Mouse (Mus musculus): Measurements from ENCODE around the gene Fxyd2.

Fxyd2 gene

DNA sequence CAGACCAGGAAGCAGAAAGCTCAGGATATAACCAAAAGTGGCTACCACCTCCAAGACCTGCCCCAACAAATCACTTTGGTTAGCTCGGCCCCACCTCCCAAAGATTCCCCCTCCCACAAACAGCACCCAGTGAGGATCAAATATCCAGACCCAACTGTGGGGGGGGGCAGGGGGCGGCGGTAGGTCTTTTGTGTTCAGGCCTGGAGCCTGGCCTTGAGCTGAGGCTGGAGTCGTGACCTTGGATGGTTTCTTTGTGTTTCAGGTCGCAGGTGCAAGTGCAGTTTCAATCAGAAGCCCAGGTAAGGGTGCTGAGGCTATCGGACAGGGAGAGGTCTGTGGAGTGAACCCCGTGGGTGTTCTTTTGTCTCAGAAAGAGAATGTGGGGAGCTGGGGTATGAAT is 8.2 kb upstream of the Fxyd2 start:
- no peak for DNase-seq (ENCODE audit: low spot score)

GRCm38 (mm10) chr9:45395218-45395617 is 4.3 kb upstream of the Fxyd2 start:
- DNase-seq (ENCODE audit: low spot score) = no peak

- no peak for DNase-seq (ENCODE audit: low spot score)
Observed at GRCm38 (mm10) chr9:45395796-45396195, 3.7 kb upstream of the Fxyd2 start.

DNA sequence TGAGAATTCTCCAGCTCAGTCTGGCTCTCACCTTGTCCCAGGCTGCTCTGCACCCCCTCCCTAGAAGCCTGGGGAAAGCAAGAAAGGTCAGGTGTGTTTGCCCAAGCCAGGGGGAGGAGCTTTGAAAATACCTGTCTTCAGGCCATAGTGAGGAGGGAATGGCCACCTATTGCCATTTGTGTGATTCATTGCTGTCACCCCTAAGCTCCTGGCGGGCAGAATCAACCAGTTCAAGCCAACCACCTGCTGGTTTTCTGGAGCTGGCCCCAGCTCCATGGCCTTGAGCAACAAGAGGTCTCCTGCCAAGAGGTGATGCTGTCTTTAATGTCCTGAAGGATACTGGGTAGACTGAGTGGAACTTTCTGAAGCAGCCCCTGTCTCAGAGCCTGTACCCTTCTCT is 1.1 kb upstream of the Fxyd2 start:
- DNase-seq (ENCODE audit: low spot score) = no peak

DNA sequence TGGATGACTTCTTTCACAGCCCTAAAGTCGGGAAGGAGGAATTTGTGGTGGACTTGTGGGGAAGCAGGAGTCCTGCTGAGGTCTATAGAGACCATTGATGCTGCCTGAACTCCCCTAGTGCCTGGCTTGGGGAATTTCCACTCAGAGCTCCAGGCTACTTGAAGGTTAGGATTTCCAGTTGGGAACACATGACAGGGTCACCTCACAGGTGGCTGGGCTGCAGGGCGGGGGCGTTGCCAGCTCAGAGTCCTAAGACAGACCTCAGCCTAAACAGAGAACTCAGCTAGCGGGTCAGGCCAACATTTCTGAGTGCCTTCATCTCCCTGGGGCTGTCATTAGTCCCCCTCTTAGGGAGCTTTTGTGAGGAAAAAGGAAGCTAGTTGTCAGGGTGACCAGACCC is 2.4 kb downstream of the Fxyd2 start:
- DNase-seq (ENCODE audit: low spot score) = no peak

GRCm38 (mm10) chr9:45402957-45403356 is 3.5 kb downstream of the Fxyd2 start:
- no peak for DNase-seq (ENCODE audit: low spot score)

- DNase-seq (ENCODE audit: low spot score) = no peak
Observed at GRCm38 (mm10) chr9:45405694-45406093, 6.2 kb downstream of the Fxyd2 start.

DNA sequence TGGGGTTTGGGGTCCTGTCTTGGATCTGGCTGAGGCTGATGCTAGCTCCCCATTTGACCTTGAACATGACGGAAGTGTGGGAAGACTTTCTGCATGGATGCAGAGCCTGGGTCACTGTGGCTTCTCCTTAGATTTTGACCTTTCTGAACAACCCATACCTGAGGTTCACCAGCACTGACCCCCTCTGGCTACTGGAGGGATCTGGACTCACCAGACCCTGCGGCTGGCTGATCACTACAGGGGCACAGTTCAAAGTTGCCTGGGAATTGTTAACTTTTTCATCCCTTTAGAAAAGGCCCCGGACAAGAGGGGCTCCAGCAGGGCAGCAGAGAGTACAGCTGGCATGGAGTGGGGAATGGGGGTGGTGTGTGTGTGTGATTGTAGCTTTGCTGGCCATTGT is 7.3 kb downstream of the Fxyd2 start:
- DNase-seq (ENCODE audit: low spot score) = no peak

DNA sequence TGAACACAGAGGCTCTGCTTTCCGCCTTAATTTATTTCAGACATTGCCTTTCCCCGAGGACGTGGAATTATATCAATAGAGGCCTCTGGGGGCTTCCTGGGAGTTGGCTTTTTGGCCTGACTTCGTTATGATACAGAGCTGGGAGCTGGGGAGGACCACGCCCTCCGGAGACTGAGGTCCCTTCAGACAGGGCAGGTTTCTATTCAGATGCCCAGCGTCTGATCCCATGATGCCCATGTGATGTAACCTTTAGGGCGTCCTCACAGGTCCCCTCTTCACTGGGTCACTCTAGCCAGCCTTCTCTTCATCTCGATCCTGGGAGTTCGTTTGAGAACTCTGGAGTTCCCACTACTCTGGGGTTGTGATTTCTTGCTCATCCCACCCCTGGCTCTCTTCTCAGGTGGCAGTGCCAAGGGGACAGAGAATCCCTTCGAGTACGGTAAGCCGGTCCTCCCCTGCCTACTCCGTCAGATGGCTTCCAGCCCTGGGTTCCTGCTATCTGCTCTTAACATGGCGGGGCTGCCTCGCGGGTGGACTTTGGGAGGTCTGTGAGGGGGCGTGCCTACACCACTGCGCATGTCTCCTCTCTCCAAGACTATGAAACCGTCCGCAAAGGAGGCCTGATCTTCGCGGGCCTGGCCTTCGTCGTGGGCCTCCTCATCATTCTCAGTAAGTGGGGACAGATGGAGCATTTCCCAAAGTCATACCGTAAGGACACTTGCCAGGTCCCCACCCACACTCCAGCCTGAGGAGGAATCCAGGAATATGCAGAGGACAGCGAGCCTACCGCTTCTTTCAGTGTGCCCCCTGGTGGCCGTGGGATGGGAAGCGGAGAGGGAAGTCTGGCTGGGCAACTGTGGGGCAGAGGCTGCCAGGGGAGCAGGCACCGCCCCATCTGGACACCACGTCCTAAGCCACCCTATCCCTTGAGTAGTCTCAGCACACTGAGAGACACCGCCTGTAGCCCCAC is 8.5 kb downstream of the Fxyd2 start:
- peak; percentile 16 for DNase-seq (ENCODE audit: low spot score)

DNA sequence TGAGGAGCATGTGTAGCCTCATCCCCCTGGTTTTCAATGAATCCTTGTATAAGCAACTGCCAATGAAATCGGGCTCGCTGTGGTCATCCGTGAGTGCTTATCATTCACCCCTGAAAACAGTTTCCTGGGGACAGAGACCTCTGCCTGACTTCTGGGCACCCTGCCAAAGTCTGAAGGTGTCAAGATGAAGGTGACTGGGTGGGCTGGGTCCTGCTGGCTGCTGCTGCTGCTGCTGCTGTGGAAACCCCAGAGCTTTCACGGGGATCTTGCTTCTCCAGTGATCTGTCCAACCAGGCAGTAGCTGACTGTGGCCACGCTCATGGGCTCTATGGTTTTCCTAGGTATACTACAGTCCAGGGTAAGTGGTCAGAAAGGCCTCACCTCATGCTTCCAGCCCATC is 10.7 kb downstream of the Fxyd2 start:
- DNase-seq (ENCODE audit: low spot score) = no peak

DNA sequence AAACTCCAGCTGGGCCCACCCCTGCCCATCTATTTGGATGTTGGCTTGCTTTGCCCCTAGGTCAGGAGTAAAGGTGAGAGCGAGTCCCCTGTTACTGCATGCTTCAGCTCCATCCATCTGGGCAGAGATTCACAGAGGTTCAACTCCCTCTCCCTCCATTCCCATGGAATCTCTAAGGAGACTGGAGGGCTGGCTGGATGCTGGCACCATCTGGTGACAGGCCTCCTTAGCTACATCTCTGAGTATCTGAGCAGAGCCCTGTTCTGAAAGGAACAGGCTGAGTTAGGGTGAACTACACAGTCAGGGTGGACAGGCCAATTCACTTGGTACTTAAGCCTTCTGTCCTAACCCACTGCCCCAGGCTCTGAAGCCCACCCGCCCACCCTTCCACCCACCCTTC is 11.1 kb downstream of the Fxyd2 start:
- DNase-seq (ENCODE audit: low spot score) = no peak

GRCm38 (mm10) chr9:45411111-45411510 is 11.6 kb downstream of the Fxyd2 start:
- no peak for DNase-seq (ENCODE audit: low spot score)

- DNase-seq (ENCODE audit: low spot score) = no peak
Observed at GRCm38 (mm10) chr9:45411803-45412202, 12.3 kb downstream of the Fxyd2 start.

- peak; percentile 51 for DNase-seq (ENCODE audit: low spot score)
Observed at GRCm38 (mm10) chr9:45412287-45412686, 12.8 kb downstream of the Fxyd2 start.

DNA sequence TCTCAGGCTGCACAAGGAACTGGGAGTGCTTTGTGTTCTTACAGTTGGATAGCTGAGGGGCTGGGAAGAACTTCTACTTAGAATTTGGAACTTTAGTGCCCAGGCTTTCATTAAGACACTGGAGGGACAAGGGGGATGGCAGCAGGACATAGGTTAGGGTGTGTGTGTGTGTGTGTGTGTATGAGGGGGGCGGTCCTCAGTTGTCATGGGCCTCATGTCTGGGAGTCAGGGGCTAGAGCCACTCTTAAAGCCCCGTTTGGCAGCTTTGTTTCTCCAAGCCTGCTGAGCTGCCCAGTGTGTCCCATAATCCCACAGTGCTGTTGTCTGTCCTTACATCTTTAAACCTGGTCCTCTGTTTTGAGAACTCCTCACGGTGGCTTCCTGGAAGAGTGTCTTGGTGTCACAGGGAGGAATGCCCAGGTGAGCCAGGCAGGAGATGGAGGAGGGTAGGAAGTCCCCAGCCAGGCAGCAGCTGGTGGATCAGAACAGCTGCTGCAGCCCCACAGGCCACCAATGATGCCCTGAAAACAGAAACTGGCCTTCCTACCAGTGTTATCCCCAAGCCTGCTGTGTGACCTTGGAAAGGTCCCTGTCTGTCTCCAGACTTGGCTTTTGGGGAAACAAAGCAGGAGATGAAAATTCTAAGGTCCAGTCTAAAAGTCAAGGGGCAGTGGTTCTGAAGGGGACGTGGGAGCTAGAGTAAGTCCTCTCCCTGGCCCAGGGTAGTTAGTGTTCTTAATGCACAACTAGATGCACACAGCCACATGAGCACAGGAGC is 13.4 kb downstream of the Fxyd2 start:
- no peak for DNase-seq (ENCODE audit: low spot score)

DNA sequence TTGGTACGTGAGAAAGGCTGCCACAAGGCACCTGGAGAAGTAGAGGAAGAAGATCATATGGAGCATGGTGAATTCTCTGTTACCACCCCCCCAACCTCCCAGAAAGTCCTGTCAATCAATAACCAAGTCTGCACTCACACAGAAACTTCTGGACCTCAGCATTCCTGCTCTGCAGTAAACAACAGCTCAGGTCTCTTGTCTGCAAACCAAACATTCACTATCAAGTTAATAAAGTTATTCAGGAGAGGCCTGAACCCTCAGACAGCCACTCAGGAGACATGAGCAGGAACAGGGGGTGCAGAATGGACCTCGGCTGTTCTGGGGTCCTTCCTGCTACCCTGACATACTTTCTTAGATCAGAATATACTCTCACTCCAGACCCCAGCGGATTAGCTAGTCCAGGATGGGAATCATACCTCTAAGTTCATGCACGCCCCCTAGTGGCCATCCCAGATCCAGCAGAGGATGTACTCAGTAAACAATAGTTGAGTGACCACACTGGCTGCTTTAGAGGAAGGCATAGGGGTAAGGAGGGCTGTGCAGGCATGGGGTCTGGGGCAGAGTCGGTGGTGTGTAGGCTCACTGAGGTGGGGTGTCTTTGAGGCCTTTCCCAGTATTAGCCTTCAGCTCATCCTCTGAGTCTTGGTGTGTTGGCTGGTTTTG is 14.1 kb downstream of the Fxyd2 start:
- DNase-seq (ENCODE audit: low spot score) = no peak

GRCm38 (mm10) chr9:45415912-45416311 is 16.4 kb downstream of the Fxyd2 start:
- DNase-seq (ENCODE audit: low spot score) = no peak

DNA sequence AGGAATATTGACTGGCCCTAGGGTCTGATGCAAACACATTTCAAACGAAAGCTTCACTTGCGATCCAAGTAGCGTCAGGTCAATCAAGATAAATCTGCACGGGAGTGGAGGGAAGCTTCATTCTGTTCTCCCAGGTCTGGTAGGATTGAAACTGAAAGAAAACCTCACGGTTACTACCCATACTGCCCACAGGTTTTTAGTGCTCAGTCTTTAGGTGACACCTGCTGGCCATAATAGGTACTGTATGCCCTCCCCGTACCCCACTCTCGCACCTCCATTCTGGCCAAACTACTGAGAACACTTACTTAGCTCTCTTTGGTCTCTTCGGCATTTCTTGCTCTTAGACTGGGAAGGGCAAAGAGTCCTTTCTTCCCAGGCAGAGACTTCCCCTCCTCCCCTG is 17.8 kb downstream of the Fxyd2 start:
- peak; percentile 35 for DNase-seq (ENCODE audit: low spot score)

DNA sequence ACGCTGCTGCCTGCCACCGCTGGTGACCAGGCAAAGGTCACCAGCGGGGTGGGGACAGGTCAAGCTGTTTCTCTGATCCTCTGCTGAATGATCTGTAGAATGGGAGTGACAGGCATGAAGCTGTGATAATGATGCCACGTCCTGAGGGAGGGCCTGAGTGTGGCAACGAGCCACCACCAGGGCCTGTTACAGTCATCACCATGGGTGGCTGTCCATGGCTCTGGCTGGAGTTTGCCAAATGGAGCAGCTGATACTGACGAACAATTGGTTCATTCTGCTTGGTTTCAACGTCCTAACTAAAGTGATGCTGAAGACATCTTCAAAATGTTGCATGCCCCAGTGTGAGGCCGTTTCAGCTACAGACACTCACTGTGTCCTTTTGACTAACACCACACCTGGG is 18.8 kb downstream of the Fxyd2 start:
- DNase-seq (ENCODE audit: low spot score) = no peak

DNA sequence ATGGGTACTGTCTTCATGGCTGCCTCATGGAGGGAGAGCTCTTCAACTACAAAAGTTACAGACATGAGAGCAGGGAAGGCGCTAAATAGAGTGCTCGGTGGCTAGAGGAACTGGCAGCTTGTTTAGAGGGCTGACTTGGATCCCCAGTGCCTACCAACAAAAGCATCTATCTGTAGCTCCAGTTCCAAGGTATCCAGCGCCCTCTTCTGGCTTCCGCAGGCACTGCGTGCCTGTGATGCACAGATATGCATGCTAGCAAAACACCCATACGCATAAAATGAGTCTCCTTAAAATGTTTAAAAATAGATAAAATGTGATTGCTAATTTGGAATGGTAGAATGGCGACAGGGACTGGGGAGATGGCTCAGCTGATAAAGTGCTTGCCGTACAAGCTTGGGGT is 21.7 kb downstream of the Fxyd2 start:
- DNase-seq (ENCODE audit: low spot score) = no peak

DNA sequence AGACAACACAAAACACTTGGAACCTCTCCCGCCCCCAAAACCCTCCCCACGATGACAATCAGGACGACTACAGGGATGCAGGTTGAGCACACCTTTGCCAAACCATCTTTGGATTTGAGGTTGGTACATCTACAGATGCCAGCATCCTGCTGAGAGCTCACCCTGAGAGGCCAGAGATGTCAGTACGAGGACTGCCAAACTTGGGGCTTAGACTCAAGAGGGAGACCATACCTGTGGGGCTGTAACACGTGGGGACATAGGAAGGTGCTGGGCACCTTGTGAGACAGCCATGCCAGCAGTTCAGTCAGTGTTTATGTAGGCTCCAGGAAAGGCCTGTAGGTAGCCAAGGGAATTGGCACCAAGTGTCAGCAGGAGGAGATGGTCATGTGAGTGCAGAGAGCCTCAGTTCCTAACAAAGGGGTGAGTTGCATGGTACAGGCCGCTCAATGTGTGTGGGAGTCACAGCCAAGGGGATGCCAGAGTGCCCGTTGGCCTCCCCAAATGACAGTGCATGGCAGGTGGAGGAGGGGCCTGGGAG is 23.4 kb downstream of the Fxyd2 start:
- no peak for DNase-seq (ENCODE audit: low spot score)

GRCm38 (mm10) chr9:45426456-45426855 is 27.0 kb downstream of the Fxyd2 start, which contains the start of gene Dscaml1:
TSS of gene Dscaml1 (plus strand) at chr9:45426628.
- no peak for DNase-seq (ENCODE audit: low spot score)

All from spleen, adult 12 weeks (tissue).